Mouse (Mus musculus): Measurements from ENCODE around the gene Zfp988.
"Not testable (repeated sequence)": the region's sequence is repeated elsewhere in the genome, so short reads cannot be mapped to it uniquely, and the experiment has no call there.

GRCm38 (mm10) chr4:147348401-147348800 lies 42.9 kb downstream of the Zfp988 start:
- TF ChIP-seq CTCF (IDR thresholded peaks at IDR 0.05; ENCODE audit: control insufficient read depth, insufficient read depth, insufficient replicate concordance, low read depth, low read length); POLR2A (IDR thresholded peaks at IDR 0.05; ENCODE audit: control insufficient read depth, low read depth, low read length): not testable (repeated sequence)

Data from testis, adult 2 months (tissue).